Mouse (Mus musculus) heart, postnatal 0 days (tissue): ENCODE results near the gene Eif2b2.

Experiments used
- CTCF ChIP-seq: IDR thresholded peaks from 2 replicates; pipeline ENCODE4 v1.5.1; 2016; ENCODE audit warnings: antibody characterized with exemption, control low read depth, low read depth
- EP300 ChIP-seq: IDR thresholded peaks from 2 replicates; pipeline ENCODE4 v1.6.1; 2016; ENCODE audit warnings: antibody characterized with exemption, low read depth

- TF ChIP-seq CTCF: no peak
- TF ChIP-seq EP300: no peak
Measured at GRCm38 (mm10) chr12:85215031-85215430, 4.2 kb upstream of the Eif2b2 start.
